Mouse (Mus musculus) myocyte (in vitro differentiated cells): Measurements from ENCODE around the gene Mboat1. TPM values are rescaled to one million over a fixed set of nuclear protein-coding genes. Genes with fewer than 3 reads are reported as not detected.

Experiments used
- H3K27me3 ChIP-seq: one replicate; pipeline ENCODE4 v1.6.1; 2011; ENCODE audit not compliant: control insufficient read depth, insufficient read depth, insufficient read length
- H3K36me3 ChIP-seq: one replicate; pipeline ENCODE4 v1.6.1; 2011; ENCODE audit not compliant: control insufficient read depth, insufficient read depth
- H3K4me2 ChIP-seq: one replicate; pipeline ENCODE4 v1.6.1; 2011; ENCODE audit warnings: low read depth, control low read depth
- H3K4me3 ChIP-seq: one replicate; pipeline ENCODE4 v1.5.1; 2011; ENCODE audit warnings: mild to moderate bottlenecking, control low read depth, moderate library complexity
- H3K79me2 ChIP-seq: one replicate; pipeline ENCODE4 v1.6.1; 2011; ENCODE audit not compliant: control insufficient read depth, insufficient read depth
- H3ac ChIP-seq: one replicate; pipeline ENCODE4 v1.6.1; 2011; ENCODE audit not compliant: control insufficient read depth, insufficient read length
- CEBPB ChIP-seq: IDR thresholded peaks from 2 replicates; pipeline ENCODE4 v1.6.1; 2011; ENCODE audit warnings: mild to moderate bottlenecking, moderate library complexity; ENCODE audit not compliant: poor library complexity, insufficient read depth, severe bottlenecking
- E2F4 ChIP-seq: IDR thresholded peaks from one replicate; pipeline ENCODE4 v1.6.1; 2011; ENCODE audit warnings: mild to moderate bottlenecking, control low read depth, moderate library complexity; ENCODE audit not compliant: insufficient read depth
- MAX ChIP-seq: IDR thresholded peaks from one replicate; pipeline ENCODE4 v1.6.1; 2011; ENCODE audit warnings: low read depth, mild to moderate bottlenecking, control low read depth
- MYOD1 ChIP-seq, 3 experiments: IDR thresholded peaks; one replicate each; pipeline ENCODE4 v1.6.1; 2011; ENCODE audit warnings: control low read depth in 2 of 3, low read depth in 2 of 3, mild to moderate bottlenecking in 2 of 3, moderate library complexity in 1 of 3; ENCODE audit not compliant: insufficient read length in 2 of 3, control insufficient read depth in 1 of 3
- MYOG ChIP-seq, 3 experiments: IDR thresholded peaks; one replicate each; pipeline ENCODE4 v1.6.1; 2011; ENCODE audit warnings: control low read depth in 2 of 3, low read depth in 2 of 3, mild to moderate bottlenecking in 2 of 3; ENCODE audit not compliant: insufficient read length in 2 of 3, control insufficient read depth in 1 of 3, insufficient read depth in 1 of 3
- POLR2A ChIP-seq: IDR thresholded peaks from one replicate; pipeline ENCODE4 v1.6.1; 2011; ENCODE audit warnings: low read depth, mild to moderate bottlenecking, control low read depth, moderate library complexity; ENCODE audit not compliant: insufficient read length
- POLR2AphosphoS2 ChIP-seq: IDR thresholded peaks from one replicate; pipeline ENCODE4 v1.6.1; 2011; ENCODE audit warnings: low read depth, control low read depth; ENCODE audit not compliant: insufficient read length
- REST ChIP-seq: IDR thresholded peaks from one replicate; pipeline ENCODE4 v1.6.1; 2011; ENCODE audit warnings: mild to moderate bottlenecking, control low read depth, moderate library complexity; ENCODE audit not compliant: insufficient read depth, insufficient read length
- SRF ChIP-seq: IDR thresholded peaks from one replicate; pipeline ENCODE4 v1.6.1; 2011; ENCODE audit warnings: low read depth; ENCODE audit not compliant: control insufficient read depth, insufficient read length
- TCF12 ChIP-seq: IDR thresholded peaks from one replicate; pipeline ENCODE4 v1.6.1; 2011; ENCODE audit warnings: mild to moderate bottlenecking, control low read depth; ENCODE audit not compliant: poor library complexity, insufficient read depth, severe bottlenecking
- TCF3 ChIP-seq: IDR thresholded peaks from one replicate; pipeline ENCODE4 v1.6.1; 2011; ENCODE audit warnings: low read depth, control low read depth; ENCODE audit not compliant: insufficient read length
- USF1 ChIP-seq: IDR thresholded peaks from one replicate; pipeline ENCODE4 v1.6.1; 2011; ENCODE audit warnings: low read depth, mild to moderate bottlenecking, control low read depth, moderate library complexity
- polyA plus RNA-seq: library from polyadenylated mRNA; unstranded; fragments of >200 nt; fragmentation: generic; extraction: Trizol; gene quantifications from one replicate; pipeline ENCODE4 v1.2.1, GENCODE M21; 2012; ENCODE audit warnings: missing spikeins

Gene Mboat1
- polyA plus RNA-seq, 1 experiment, result 6.9 TPM

- no peaks in the 10 kb centered on the region for H3K27me3 ChIP-seq
- H3K79me2 ChIP-seq, result peaks cover 3% of the 10 kb centered on the region
- H3ac ChIP-seq, result no peak overlapping the region
- TF ChIP-seq TCF3 (no peak), E2F4 (no peak), MYOG (IDR thresholded peaks at IDR 0.05; ENCODE audit: control insufficient read depth in 1 of 3, insufficient read depth in 1 of 3, insufficient read length in 2 of 3, low read depth in 2 of 3) (no peak), POLR2A (no peak)
- H3K4me3 ChIP-seq, result no peak overlapping the region
- H3K4me2 ChIP-seq, result no peak overlapping the region
- H3K36me3 ChIP-seq, result no peaks in the 10 kb centered on the region
Observed at GRCm38 (mm10) chr13:30141996-30142395, 5.7 kb downstream of the Mboat1 start.

GRCm38 (mm10) chr13:30146468-30146867, 10.2 kb downstream of the Mboat1 start:
- no peak overlapping the region for H3K4me3 ChIP-seq
- no peaks in the 10 kb centered on the region for H3K36me3 ChIP-seq
- no peak overlapping the region for H3K4me2 ChIP-seq
- H3ac ChIP-seq, result no peak overlapping the region
- no peaks in the 10 kb centered on the region for H3K27me3 ChIP-seq
- TF ChIP-seq TCF12, result no peak
- TF ChIP-seq E2F4, result no peak
- no peak for TF ChIP-seq MYOG (IDR thresholded peaks at IDR 0.05; ENCODE audit: control insufficient read depth in 1 of 3, insufficient read depth in 1 of 3, insufficient read length in 2 of 3, low read depth in 2 of 3)
- TF ChIP-seq MAX, result no peak
- no peak for TF ChIP-seq MYOD1 (IDR thresholded peaks at IDR 0.05; ENCODE audit: control insufficient read depth in 1 of 3, insufficient read length in 2 of 3, low read depth in 2 of 3)
- no peak for TF ChIP-seq USF1
- TF ChIP-seq CEBPB, result no peak
- TF ChIP-seq POLR2AphosphoS2, result no peak
- TF ChIP-seq TCF3, result no peak
- no peak for TF ChIP-seq SRF
- TF ChIP-seq POLR2A, result no peak
- TF ChIP-seq REST, result no peak
- peaks cover 3% of the 10 kb centered on the region for H3K79me2 ChIP-seq

- H3K36me3 ChIP-seq, result no peaks in the 10 kb centered on the region
- H3K27me3 ChIP-seq, result no peaks in the 10 kb centered on the region
- H3K4me2 ChIP-seq, result no peak overlapping the region
- no peak overlapping the region for H3K4me3 ChIP-seq
- no peak for TF ChIP-seq MYOG (IDR thresholded peaks at IDR 0.05; ENCODE audit: control insufficient read depth in 1 of 3, insufficient read depth in 1 of 3, insufficient read length in 2 of 3, low read depth in 2 of 3)
- no peak for TF ChIP-seq CEBPB
- no peak for TF ChIP-seq POLR2AphosphoS2
- no peak for TF ChIP-seq USF1
- no peak for TF ChIP-seq E2F4
- no peak overlapping the region for H3ac ChIP-seq
- H3K79me2 ChIP-seq, result no peaks in the 10 kb centered on the region
Observed at GRCm38 (mm10) chr13:30154264-30154663, 18.0 kb downstream of the Mboat1 start.

GRCm38 (mm10) chr13:30159626-30160025, 23.3 kb downstream of the Mboat1 start:
- no peaks in the 10 kb centered on the region for H3K36me3 ChIP-seq
- no peak overlapping the region for H3K4me2 ChIP-seq
- no peaks in the 10 kb centered on the region for H3K79me2 ChIP-seq
- H3K4me3 ChIP-seq, result no peak overlapping the region
- H3ac ChIP-seq, result no peak overlapping the region
- no peak for TF ChIP-seq SRF
- TF ChIP-seq CEBPB, result no peak
- TF ChIP-seq POLR2AphosphoS2, result no peak
- TF ChIP-seq TCF12, result no peak
- no peak for TF ChIP-seq E2F4
- no peak for TF ChIP-seq USF1
- no peak for TF ChIP-seq MYOG (IDR thresholded peaks at IDR 0.05; ENCODE audit: control insufficient read depth in 1 of 3, insufficient read depth in 1 of 3, insufficient read length in 2 of 3, low read depth in 2 of 3)
- no peak for TF ChIP-seq POLR2A
- TF ChIP-seq REST, result no peak
- no peak for TF ChIP-seq TCF3
- TF ChIP-seq MYOD1 (IDR thresholded peaks at IDR 0.05; ENCODE audit: control insufficient read depth in 1 of 3, insufficient read length in 2 of 3, low read depth in 2 of 3), result no peak
- TF ChIP-seq MAX, result no peak
- no peaks in the 10 kb centered on the region for H3K27me3 ChIP-seq

GRCm38 (mm10) chr13:30163521-30163920, 27.2 kb downstream of the Mboat1 start:
- no peaks in the 10 kb centered on the region for H3K79me2 ChIP-seq
- TF ChIP-seq CEBPB, result no peak
- TF ChIP-seq E2F4, result no peak
- TF ChIP-seq POLR2AphosphoS2, result no peak
- no peak for TF ChIP-seq USF1
- TF ChIP-seq SRF, result no peak
- no peak for TF ChIP-seq MYOD1 (IDR thresholded peaks at IDR 0.05; ENCODE audit: control insufficient read depth in 1 of 3, insufficient read length in 2 of 3, low read depth in 2 of 3)
- no peak for TF ChIP-seq REST
- no peak for TF ChIP-seq MAX
- no peak for TF ChIP-seq MYOG (IDR thresholded peaks at IDR 0.05; ENCODE audit: control insufficient read depth in 1 of 3, insufficient read depth in 1 of 3, insufficient read length in 2 of 3, low read depth in 2 of 3)
- TF ChIP-seq TCF3, result no peak
- no peak for TF ChIP-seq TCF12
- TF ChIP-seq POLR2A, result no peak
- no peaks in the 10 kb centered on the region for H3K27me3 ChIP-seq

More at GRCm38 (mm10) chr13:30163521-30163920, 27.2 kb downstream of the Mboat1 start:
- Histone ChIP-seq H3K36me3 (no peaks in the 10 kb centered on the region), H3ac (no peak overlapping the region), H3K4me2 (no peak overlapping the region), H3K4me3 (no peak overlapping the region)
